Mouse (Mus musculus): Measurements from ENCODE around the gene Gm45711. TPM values are rescaled to one million over a fixed set of nuclear protein-coding genes. Genes with fewer than 3 reads are reported as not detected.
"Not testable (repeated sequence)": the region's sequence is repeated elsewhere in the genome, so short reads cannot be mapped to it uniquely, and the experiment has no call there.

Gene Gm45711
- polyA plus RNA-seq (2012; ENCODE audit: insufficient read depth, insufficient read length, missing spikeins), result not detected in 2 replicates

- H3K4me3 ChIP-seq (ENCODE audit: insufficient read depth, low read depth, low read length); H3K27ac ChIP-seq (replicated peaks; ENCODE audit: low read depth, low read length); H3K4me1 ChIP-seq (ENCODE audit: control insufficient read depth, insufficient read depth, insufficient read length, low read length): not testable (repeated sequence)
These were observed at the start of gene Gm45711, which contains the start of gene Cmtm1 for GRCm38 (mm10) chr8:104309441-104310155. Gm45711 (minus strand) TSS chr8:104310081. Cmtm1 (minus strand) TSS chr8:104310145.

- H3K4me1 ChIP-seq (ENCODE audit: control insufficient read depth, insufficient read depth, insufficient read length, low read length), result peaks cover 23% of the 10 kb centered on the region
- H3K4me3 ChIP-seq (ENCODE audit: insufficient read depth, low read depth, low read length), result no peak overlapping the region
- peak overlapping the region; percentile 69 for H3K27ac ChIP-seq (replicated peaks; ENCODE audit: low read depth, low read length)
These were observed 48.8 kb upstream of the Gm45711 start for GRCm38 (mm10) chr8:104358637-104359036.

GRCm38 (mm10) chr8:104354504-104354903 lies 44.6 kb upstream of the Gm45711 start:
- H3K4me1 ChIP-seq (ENCODE audit: control insufficient read depth, insufficient read depth, insufficient read length, low read length), result peaks cover 18% of the 10 kb centered on the region
- no peak overlapping the region for H3K4me3 ChIP-seq (ENCODE audit: insufficient read depth, low read depth, low read length)
- H3K27ac ChIP-seq (replicated peaks; ENCODE audit: low read depth, low read length), result no peak overlapping the region; the same call in 1 of the 2 replicates

GRCm38 (mm10) chr8:104353186-104353585 lies 43.3 kb upstream of the Gm45711 start:
- Histone ChIP-seq H3K4me3 (ENCODE audit: insufficient read depth, low read depth, low read length) (no peak overlapping the region), H3K27ac (replicated peaks; ENCODE audit: low read depth, low read length) (no peak overlapping the region), H3K4me1 (ENCODE audit: control insufficient read depth, insufficient read depth, insufficient read length, low read length) (peaks cover 17% of the 10 kb centered on the region)

- no peak overlapping the region for H3K27ac ChIP-seq (replicated peaks; ENCODE audit: low read depth, low read length)
- peaks cover 11% of the 10 kb centered on the region for H3K4me1 ChIP-seq (ENCODE audit: control insufficient read depth, insufficient read depth, insufficient read length, low read length)
- H3K4me3 ChIP-seq (ENCODE audit: insufficient read depth, low read depth, low read length), result no peak overlapping the region
These were observed 40.2 kb upstream of the Gm45711 start for GRCm38 (mm10) chr8:104350047-104350446.

- Histone ChIP-seq H3K4me1 (ENCODE audit: control insufficient read depth, insufficient read depth, insufficient read length, low read length) (peaks cover 11% of the 10 kb centered on the region), H3K4me3 (ENCODE audit: insufficient read depth, low read depth, low read length) (no peak overlapping the region), H3K27ac (replicated peaks; ENCODE audit: low read depth, low read length) (peak overlapping the region; percentile 7; the same call in 1 of the 2 replicates)
These were observed 39.1 kb upstream of the Gm45711 start for GRCm38 (mm10) chr8:104348971-104349370.

- no peak overlapping the region for H3K27ac ChIP-seq (replicated peaks; ENCODE audit: low read depth, low read length)
- peaks cover 11% of the 10 kb centered on the region for H3K4me1 ChIP-seq (ENCODE audit: control insufficient read depth, insufficient read depth, insufficient read length, low read length)
- H3K4me3 ChIP-seq (ENCODE audit: insufficient read depth, low read depth, low read length), result no peak overlapping the region
These were observed 36.8 kb upstream of the Gm45711 start for GRCm38 (mm10) chr8:104346706-104347105.

- no peak overlapping the region for H3K4me3 ChIP-seq (ENCODE audit: insufficient read depth, low read depth, low read length)
- H3K27ac ChIP-seq (replicated peaks; ENCODE audit: low read depth, low read length), result no peak overlapping the region
- H3K4me1 ChIP-seq (ENCODE audit: control insufficient read depth, insufficient read depth, insufficient read length, low read length), result peaks cover 6% of the 10 kb centered on the region
These were observed 34.7 kb upstream of the Gm45711 start for GRCm38 (mm10) chr8:104344622-104345021.

- Histone ChIP-seq H3K27ac (replicated peaks; ENCODE audit: low read depth, low read length) (no peak overlapping the region), H3K4me3 (ENCODE audit: insufficient read depth, low read depth, low read length) (no peak overlapping the region), H3K4me1 (ENCODE audit: control insufficient read depth, insufficient read depth, insufficient read length, low read length) (peaks cover 3% of the 10 kb centered on the region; the same call in 1 of the 2 replicates)
These were observed 34.1 kb upstream of the Gm45711 start for GRCm38 (mm10) chr8:104343957-104344356.

- peak overlapping the region; percentile 49 for H3K27ac ChIP-seq (replicated peaks; ENCODE audit: low read depth, low read length)
These were observed 32.5 kb upstream of the Gm45711 start for GRCm38 (mm10) chr8:104342426-104342825.

GRCm38 (mm10) chr8:104341678-104342077 lies 31.8 kb upstream of the Gm45711 start:
- H3K4me1 ChIP-seq (ENCODE audit: control insufficient read depth, insufficient read depth, insufficient read length, low read length), result no peaks in the 10 kb centered on the region

More at GRCm38 (mm10) chr8:104342426-104342825, 32.5 kb upstream of the Gm45711 start:
- H3K4me1 ChIP-seq (ENCODE audit: control insufficient read depth, insufficient read depth, insufficient read length, low read length), result no peaks in the 10 kb centered on the region
- H3K4me3 ChIP-seq (ENCODE audit: insufficient read depth, low read depth, low read length), result no peak overlapping the region

GRCm38 (mm10) chr8:104341106-104341561 lies 31.3 kb upstream of the Gm45711 start:
- Histone ChIP-seq H3K27ac (replicated peaks; ENCODE audit: low read depth, low read length) (peak overlapping the region; percentile 95), H3K4me1 (ENCODE audit: control insufficient read depth, insufficient read depth, insufficient read length, low read length) (no peaks in the 10 kb centered on the region)

More at GRCm38 (mm10) chr8:104341678-104342077, 31.8 kb upstream of the Gm45711 start:
- Histone ChIP-seq H3K27ac (replicated peaks; ENCODE audit: low read depth, low read length) (peak overlapping the region; percentile 68), H3K4me3 (ENCODE audit: insufficient read depth, low read depth, low read length) (peak overlapping the region; percentile 63)

GRCm38 (mm10) chr8:104340233-104341105 lies 30.6 kb upstream of the Gm45711 start:
- peak overlapping the region; percentile 95 for H3K27ac ChIP-seq (replicated peaks; ENCODE audit: low read depth, low read length)
- peak overlapping the region; percentile 63 for H3K4me3 ChIP-seq (ENCODE audit: insufficient read depth, low read depth, low read length)
- no peaks in the 10 kb centered on the region for H3K4me1 ChIP-seq (ENCODE audit: control insufficient read depth, insufficient read depth, insufficient read length, low read length)

More at GRCm38 (mm10) chr8:104341106-104341561, 31.3 kb upstream of the Gm45711 start:
- H3K4me3 ChIP-seq (ENCODE audit: insufficient read depth, low read depth, low read length), result peak overlapping the region; percentile 63

- Histone ChIP-seq H3K4me1 (ENCODE audit: control insufficient read depth, insufficient read depth, insufficient read length, low read length) (no peaks in the 10 kb centered on the region), H3K4me3 (ENCODE audit: insufficient read depth, low read depth, low read length) (peak overlapping the region; percentile 63), H3K27ac (replicated peaks; ENCODE audit: low read depth, low read length) (peak overlapping the region; percentile 95)
These were observed 30.0 kb upstream of the Gm45711 start for GRCm38 (mm10) chr8:104339983-104340232.

- Histone ChIP-seq H3K4me1 (ENCODE audit: control insufficient read depth, insufficient read depth, insufficient read length, low read length) (no peaks in the 10 kb centered on the region), H3K4me3 (ENCODE audit: insufficient read depth, low read depth, low read length) (peak within 1 kb of the TSS; percentile 63), H3K27ac (replicated peaks; ENCODE audit: low read depth, low read length) (peak within 1 kb of the TSS; percentile 95)
These were observed 29.5 kb upstream of the Gm45711 start, which contains the start of gene Cmtm3 for GRCm38 (mm10) chr8:104339229-104339982. Cmtm3 (plus strand) TSS chr8:104339410.

All from brown adipose tissue, adult 24 weeks (tissue).